16 mouse cellular contexts compared by ENCODE assay signal in genomic region chr1:192651981-192652605, GRCm38 (mm10).
A peak's percentile ranks its signal among the peaks of the same experiment; 100 is the strongest.
DNase-seq lines count a peak whose midpoint lies in the region; ATAC-seq and TF ChIP-seq lines count a peak whose summit lies in the region.
"Had no signal": no experiment of that assay in that cellular context is flagged by ENCODE, and none has a peak within 500 bp of the region (broad histone marks: within the 10 kb centered on the region; RNA-seq: fewer than 3 reads in every experiment).

No protein-coding gene starts in this region.

- H3K9ac ChIP-seq in forebrain, postnatal 0 days = no peak overlapping the region
- H3K9ac ChIP-seq in heart, embryonic 15.5 days = no peak overlapping the region
- H3K9ac ChIP-seq: lung, embryonic 14.5 days had no signal

- peak; percentile 30 for DNase-seq in forebrain, postnatal 0 days
- DNase-seq in forebrain, embryonic 10.5 days (ENCODE audit: extremely low spot score, low spot score) = no peak
- peak; percentile 22 for DNase-seq in layer of hippocampus, adult 9-11 months
- DNase-seq in layer of hippocampus, adult 9-10 months (ENCODE audit: low spot score) = no peak
- peak; percentile 35 to 53 for DNase-seq in right cerebral cortex, postnatal 10 days (ENCODE audit: low spot score in 2 of 2)
- no peak for DNase-seq in adrenal gland, adult (ENCODE audit: inconsistent age in 2 of 2, low spot score in 1 of 2)
- no peak for DNase-seq in lung, postnatal 14 days
- DNase-seq: cerebellum, adult 9-11 months; liver; lung, embryonic 14.5 days; thymus, postnatal 36 days had no signal

- no peak overlapping the region for H3K27ac ChIP-seq in forebrain, postnatal 0 days (ENCODE audit: low read depth, low read length)
- H3K27ac ChIP-seq in forebrain, embryonic 10.5 days = no peak overlapping the region
- H3K27ac ChIP-seq in heart, embryonic 15.5 days = peak overlapping the region; percentile 50
- H3K27ac ChIP-seq: embryonic facial prominence, embryonic 10.5 days; stomach, postnatal 0 days had no signal

- H3K9me3 ChIP-seq in forebrain, postnatal 0 days (ENCODE audit: low read length) = no peaks in the 10 kb centered on the region
- H3K9me3 ChIP-seq in forebrain, embryonic 10.5 days = no peaks in the 10 kb centered on the region
- H3K9me3 ChIP-seq in heart, embryonic 15.5 days (replicated peaks) = no peaks in the 10 kb centered on the region
- H3K9me3 ChIP-seq: embryonic facial prominence, embryonic 10.5 days; megakaryocyte, embryonic 14.5 days had no signal

- H3K4me3 ChIP-seq in forebrain, postnatal 0 days (ENCODE audit: low read depth, low read length) = no peak overlapping the region
- no peak overlapping the region for H3K4me3 ChIP-seq in forebrain, embryonic 10.5 days
- H3K4me3 ChIP-seq in heart, embryonic 15.5 days = no peak overlapping the region
- H3K4me3 ChIP-seq: embryonic facial prominence, embryonic 10.5 days; megakaryocyte, embryonic 14.5 days; myocyte had no signal

- peak; percentile 42 for TF ChIP-seq CTCF in forebrain, postnatal 0 days (IDR thresholded peaks at IDR 0.05; ENCODE audit: low read depth)

- WGBS in forebrain, postnatal 0 days = 54% methylated on average over 8 of the region's 8 CpGs
- 79% methylated on average over 8 of the region's 8 CpGs for WGBS in forebrain, embryonic 10.5 days
- 38% methylated on average over 8 of the region's 8 CpGs for WGBS in heart, embryonic 15.5 days

- H3K4me1 ChIP-seq in forebrain, postnatal 0 days (ENCODE audit: insufficient read depth) = no peaks in the 10 kb centered on the region
- peaks cover 32% of the 10 kb centered on the region for H3K4me1 ChIP-seq in forebrain, embryonic 10.5 days
- H3K4me1 ChIP-seq in heart, embryonic 15.5 days (replicated peaks) = peaks cover 15% of the 10 kb centered on the region
- H3K4me1 ChIP-seq: megakaryocyte, embryonic 14.5 days had no signal

- no peaks in the 10 kb centered on the region for H3K27me3 ChIP-seq in forebrain, postnatal 0 days (ENCODE audit: insufficient read depth, low read length)
- no peaks in the 10 kb centered on the region for H3K27me3 ChIP-seq in forebrain, embryonic 10.5 days (ENCODE audit: poor library complexity, severe bottlenecking)
- H3K27me3 ChIP-seq in heart, embryonic 15.5 days = no peaks in the 10 kb centered on the region
- H3K27me3 ChIP-seq: megakaryocyte, embryonic 14.5 days had no signal

- H3K36me3 ChIP-seq in forebrain, postnatal 0 days (ENCODE audit: insufficient read depth) = no peaks in the 10 kb centered on the region
- H3K36me3 ChIP-seq in forebrain, embryonic 10.5 days (replicated peaks) = no peaks in the 10 kb centered on the region
- H3K36me3 ChIP-seq in heart, embryonic 15.5 days = no peaks in the 10 kb centered on the region
- H3K36me3 ChIP-seq: embryonic facial prominence, embryonic 10.5 days had no signal

- peak; percentile 45; the same call in 1 of the 2 replicates for ATAC-seq in forebrain, postnatal 0 days
- ATAC-seq in heart, embryonic 15.5 days (replicated peaks; ENCODE audit: insufficient number of reproducible peaks, insufficient read depth, low FRiP score, low read depth) = peak; percentile 77

- no peak overlapping the region for H3K4me2 ChIP-seq in forebrain, postnatal 0 days (ENCODE audit: low read depth)
- no peak overlapping the region for H3K4me2 ChIP-seq in heart, embryonic 15.5 days
- H3K4me2 ChIP-seq: lung, embryonic 14.5 days had no signal

Comparison
In these comparisons a context has a peak if more than half of its experiments do, and no peak if none do; other contexts are left out.
1. DNase-seq: peak in forebrain, postnatal 0 days (single experiment), layer of hippocampus, adult 9-11 months (single experiment) and right cerebral cortex, postnatal 10 days (2 of 2); none in forebrain, embryonic 10.5 days (single experiment), layer of hippocampus, adult 9-10 months (single experiment), adrenal gland, adult (0 of 2) and lung, postnatal 14 days (single experiment).